Mouse (Mus musculus): ENCODE data around the gene Hspb7. TPM values are rescaled to one million over a fixed set of nuclear protein-coding genes. Genes with fewer than 3 reads are reported as not detected.

The Hspb7 gene
- polyA plus RNA-seq, 1 experiment from 2014 or later: 3.8 TPM

GRCm38 (mm10) chr4:141432666-141433065 is 12.1 kb downstream of the Hspb7 start:
- no peaks in the 10 kb centered on the region for H3K36me3 ChIP-seq (ENCODE audit: control insufficient read depth, insufficient read depth, low read length)
- DNase-seq (ENCODE audit: low spot score) (no peak), ATAC-seq (replicated peaks; ENCODE audit: low FRiP score, low TSS enrichment, low read depth) (no peak)
- H3K4me1 ChIP-seq (replicated peaks; ENCODE audit: control insufficient read depth, insufficient read depth, low read length): no peaks in the 10 kb centered on the region
- no peak overlapping the region for H3K9ac ChIP-seq (ENCODE audit: low read length)
- H3K27me3 ChIP-seq (replicated peaks; ENCODE audit: control insufficient read depth, insufficient read depth, low read length): no peaks in the 10 kb centered on the region
- H3K27ac ChIP-seq (ENCODE audit: low read depth): no peak overlapping the region
- H3K4me2 ChIP-seq (ENCODE audit: low read length): no peak overlapping the region
- WGBS: 61% methylated on average over 14 of the region's 14 CpGs
- H3K4me3 ChIP-seq (ENCODE audit: low read depth, low read length): no peak overlapping the region
- no peaks in the 10 kb centered on the region for H3K9me3 ChIP-seq (ENCODE audit: control insufficient read depth, low read length)

GRCm38 (mm10) chr4:141433191-141433590 is 12.6 kb downstream of the Hspb7 start:
- Histone ChIP-seq H3K4me2 (ENCODE audit: low read length) (no peak overlapping the region), H3K4me1 (replicated peaks; ENCODE audit: control insufficient read depth, insufficient read depth, low read length) (no peaks in the 10 kb centered on the region)

GRCm38 (mm10) chr4:141435974-141436373 is 15.4 kb downstream of the Hspb7 start, which contains the start of gene Srarp:
Gene Srarp, minus strand, starts transcription at chr4:141436105.
- Histone ChIP-seq H3K9me3 (ENCODE audit: control insufficient read depth, low read length) (no peaks in the 10 kb centered on the region), H3K27ac (ENCODE audit: low read depth) (no peak within 1 kb of the TSS), H3K36me3 (ENCODE audit: control insufficient read depth, insufficient read depth, low read length) (no peaks in the 10 kb centered on the region), H3K27me3 (replicated peaks; ENCODE audit: control insufficient read depth, insufficient read depth, low read length) (no peaks in the 10 kb centered on the region), H3K4me2 (ENCODE audit: low read length) (no peak within 1 kb of the TSS), H3K4me1 (replicated peaks; ENCODE audit: control insufficient read depth, insufficient read depth, low read length) (no peaks in the 10 kb centered on the region), H3K4me3 (ENCODE audit: low read depth, low read length) (no peak within 1 kb of the TSS), H3K9ac (ENCODE audit: low read length) (no peak within 1 kb of the TSS)
- 81% methylated on average over 1 of the region's 1 CpGs for WGBS
- DNase-seq (ENCODE audit: low spot score): no peak
- ATAC-seq (replicated peaks; ENCODE audit: low FRiP score, low TSS enrichment, low read depth): no peak

More at GRCm38 (mm10) chr4:141433191-141433590, 12.6 kb downstream of the Hspb7 start:
- DNase-seq (ENCODE audit: low spot score) (no peak), ATAC-seq (replicated peaks; ENCODE audit: low FRiP score, low TSS enrichment, low read depth) (no peak)
- WGBS: 83% methylated on average over 18 of the region's 18 CpGs
- no peaks in the 10 kb centered on the region for H3K36me3 ChIP-seq (ENCODE audit: control insufficient read depth, insufficient read depth, low read length)
- no peak overlapping the region for H3K4me3 ChIP-seq (ENCODE audit: low read depth, low read length)
- H3K9ac ChIP-seq (ENCODE audit: low read length): no peak overlapping the region
- no peaks in the 10 kb centered on the region for H3K27me3 ChIP-seq (replicated peaks; ENCODE audit: control insufficient read depth, insufficient read depth, low read length)
- H3K9me3 ChIP-seq (ENCODE audit: control insufficient read depth, low read length): no peaks in the 10 kb centered on the region
- H3K27ac ChIP-seq (ENCODE audit: low read depth): no peak overlapping the region

- Histone ChIP-seq H3K27ac (ENCODE audit: low read depth) (no peak overlapping the region), H3K36me3 (ENCODE audit: control insufficient read depth, insufficient read depth, low read length) (no peaks in the 10 kb centered on the region), H3K9me3 (ENCODE audit: control insufficient read depth, low read length) (no peaks in the 10 kb centered on the region), H3K4me3 (ENCODE audit: low read depth, low read length) (no peak overlapping the region), H3K4me2 (ENCODE audit: low read length) (no peak overlapping the region), H3K27me3 (replicated peaks; ENCODE audit: control insufficient read depth, insufficient read depth, low read length) (no peaks in the 10 kb centered on the region), H3K9ac (ENCODE audit: low read length) (no peak overlapping the region), H3K4me1 (replicated peaks; ENCODE audit: control insufficient read depth, insufficient read depth, low read length) (peaks cover 5% of the 10 kb centered on the region; the same call in 1 of the 2 replicates)
- DNase-seq (ENCODE audit: low spot score) (no peak), ATAC-seq (replicated peaks; ENCODE audit: low FRiP score, low TSS enrichment, low read depth) (no peak)
- 78% methylated on average over 12 of the region's 12 CpGs for WGBS
Measured at GRCm38 (mm10) chr4:141439083-141439803, 18.7 kb downstream of the Hspb7 start.

- Histone ChIP-seq H3K4me3 (ENCODE audit: low read depth, low read length) (no peak overlapping the region), H3K27ac (ENCODE audit: low read depth) (no peak overlapping the region), H3K27me3 (replicated peaks; ENCODE audit: control insufficient read depth, insufficient read depth, low read length) (no peaks in the 10 kb centered on the region), H3K9ac (ENCODE audit: low read length) (no peak overlapping the region), H3K4me2 (ENCODE audit: low read length) (no peak overlapping the region), H3K36me3 (ENCODE audit: control insufficient read depth, insufficient read depth, low read length) (no peaks in the 10 kb centered on the region), H3K4me1 (replicated peaks; ENCODE audit: control insufficient read depth, insufficient read depth, low read length) (peaks cover 12% of the 10 kb centered on the region), H3K9me3 (ENCODE audit: control insufficient read depth, low read length) (no peaks in the 10 kb centered on the region)
- ATAC-seq (replicated peaks; ENCODE audit: low FRiP score, low TSS enrichment, low read depth) (no peak), DNase-seq (ENCODE audit: low spot score) (no peak)
Measured at GRCm38 (mm10) chr4:141440877-141441276, 20.3 kb downstream of the Hspb7 start.

- ATAC-seq (replicated peaks; ENCODE audit: low FRiP score, low TSS enrichment, low read depth) (peak; percentile 17; the same call in 1 of the 2 replicates), DNase-seq (ENCODE audit: low spot score) (no peak)
- no peak overlapping the region for H3K27ac ChIP-seq (ENCODE audit: low read depth)
- H3K9ac ChIP-seq (ENCODE audit: low read length): peak overlapping the region; percentile 90
- H3K36me3 ChIP-seq (ENCODE audit: control insufficient read depth, insufficient read depth, low read length): peaks cover 19% of the 10 kb centered on the region
- H3K4me2 ChIP-seq (ENCODE audit: low read length): peak overlapping the region; percentile 55
- peaks cover 12% of the 10 kb centered on the region for H3K4me1 ChIP-seq (replicated peaks; ENCODE audit: control insufficient read depth, insufficient read depth, low read length)
- H3K27me3 ChIP-seq (replicated peaks; ENCODE audit: control insufficient read depth, insufficient read depth, low read length): no peaks in the 10 kb centered on the region
- WGBS: 41% methylated on average over 11 of the region's 11 CpGs
- H3K9me3 ChIP-seq (ENCODE audit: control insufficient read depth, low read length): no peaks in the 10 kb centered on the region
- H3K4me3 ChIP-seq (ENCODE audit: low read depth, low read length): peak overlapping the region; percentile 83
Measured at GRCm38 (mm10) chr4:141443641-141444429, 23.3 kb downstream of the Hspb7 start.

GRCm38 (mm10) chr4:141444451-141445327 is 24.1 kb downstream of the Hspb7 start, which contains the start of gene Zbtb17:
Gene Zbtb17, plus strand, starts transcription at chr4:141444654.
- peak; percentile 94 for DNase-seq (ENCODE audit: low spot score)
- H3K27ac ChIP-seq (ENCODE audit: low read depth): peak within 1 kb of the TSS; percentile 55
- peak within 1 kb of the TSS; percentile 84 for H3K4me2 ChIP-seq (ENCODE audit: low read length)

GRCm38 (mm10) chr4:141445328-141445720 is 24.7 kb downstream of the Hspb7 start:
- peak overlapping the region; percentile 83 for H3K4me3 ChIP-seq (ENCODE audit: low read depth, low read length)
- H3K9ac ChIP-seq (ENCODE audit: low read length): peak overlapping the region; percentile 90
- H3K27ac ChIP-seq (ENCODE audit: low read depth): no peak overlapping the region
- H3K9me3 ChIP-seq (ENCODE audit: control insufficient read depth, low read length): no peaks in the 10 kb centered on the region
- peaks cover 30% of the 10 kb centered on the region for H3K36me3 ChIP-seq (ENCODE audit: control insufficient read depth, insufficient read depth, low read length)
- WGBS: 13% methylated on average over 14 of the region's 14 CpGs
- H3K4me2 ChIP-seq (ENCODE audit: low read length): peak overlapping the region; percentile 84
- H3K27me3 ChIP-seq (replicated peaks; ENCODE audit: control insufficient read depth, insufficient read depth, low read length): no peaks in the 10 kb centered on the region
- DNase-seq (ENCODE audit: low spot score) (no peak), ATAC-seq (replicated peaks; ENCODE audit: low FRiP score, low TSS enrichment, low read depth) (no peak)
- H3K4me1 ChIP-seq (replicated peaks; ENCODE audit: control insufficient read depth, insufficient read depth, low read length): peaks cover 12% of the 10 kb centered on the region

More at GRCm38 (mm10) chr4:141444451-141445327, 24.1 kb downstream of the Hspb7 start, which contains the start of gene Zbtb17:
- H3K4me1 ChIP-seq (replicated peaks; ENCODE audit: control insufficient read depth, insufficient read depth, low read length): peaks cover 12% of the 10 kb centered on the region
- no peaks in the 10 kb centered on the region for H3K27me3 ChIP-seq (replicated peaks; ENCODE audit: control insufficient read depth, insufficient read depth, low read length)
- under 1% methylated on average over 75 of the region's 102 CpGs for WGBS
- H3K4me3 ChIP-seq (ENCODE audit: low read depth, low read length): peak within 1 kb of the TSS; percentile 83
- ATAC-seq (replicated peaks; ENCODE audit: low FRiP score, low TSS enrichment, low read depth): peak; percentile 92
- peak within 1 kb of the TSS; percentile 90 for H3K9ac ChIP-seq (ENCODE audit: low read length)
- no peaks in the 10 kb centered on the region for H3K9me3 ChIP-seq (ENCODE audit: control insufficient read depth, low read length)
- H3K36me3 ChIP-seq (ENCODE audit: control insufficient read depth, insufficient read depth, low read length): peaks cover 28% of the 10 kb centered on the region
